Mouse (Mus musculus): ENCODE measurements around the gene Acss3. TPM values are rescaled to one million over a fixed set of nuclear protein-coding genes. Genes with fewer than 3 reads are reported as not detected.

Acss3 gene
- polyA plus RNA-seq, 1 experiment from 2014 or later: 0.24 TPM

GRCm38 (mm10) chr10:107115121-107115520 lies 8.3 kb downstream of the Acss3 start:
- Histone ChIP-seq H3K36me3 (ENCODE audit: control insufficient read depth, insufficient read depth, low read length) (no peaks in the 10 kb centered on the region), H3K27me3 (ENCODE audit: control insufficient read depth, insufficient read depth, low read length) (no peaks in the 10 kb centered on the region), H3K27ac (replicated peaks) (no peak overlapping the region), H3K4me3 (ENCODE audit: low read depth, low read length) (no peak overlapping the region), H3K9ac (ENCODE audit: low read length) (no peak overlapping the region), H3K9me3 (ENCODE audit: control insufficient read depth, low read length) (no peaks in the 10 kb centered on the region), H3K4me2 (replicated peaks; ENCODE audit: low read depth) (no peak overlapping the region), H3K4me1 (replicated peaks; ENCODE audit: control insufficient read depth, insufficient read depth) (no peaks in the 10 kb centered on the region)
- DNase-seq (ENCODE audit: low spot score) (no peak), ATAC-seq (ENCODE audit: low FRiP score, low TSS enrichment) (no peak)
- TF ChIP-seq EP300 (optimal IDR thresholded peaks at IDR 0.05): no peak
- TF ChIP-seq CTCF (IDR thresholded peaks at IDR 0.05; ENCODE audit: low read depth): no peak
- 44% methylated on average over 1 of the region's 1 CpGs for WGBS

- no peak for ATAC-seq (ENCODE audit: low FRiP score, low TSS enrichment)
- WGBS: 62% methylated on average over 3 of the region's 3 CpGs
- Histone ChIP-seq H3K4me1 (replicated peaks; ENCODE audit: control insufficient read depth, insufficient read depth) (no peaks in the 10 kb centered on the region), H3K9ac (ENCODE audit: low read length) (no peak overlapping the region), H3K27ac (replicated peaks) (no peak overlapping the region), H3K4me2 (replicated peaks; ENCODE audit: low read depth) (no peak overlapping the region), H3K36me3 (ENCODE audit: control insufficient read depth, insufficient read depth, low read length) (no peaks in the 10 kb centered on the region), H3K27me3 (ENCODE audit: control insufficient read depth, insufficient read depth, low read length) (no peaks in the 10 kb centered on the region), H3K4me3 (ENCODE audit: low read depth, low read length) (no peak overlapping the region), H3K9me3 (ENCODE audit: control insufficient read depth, low read length) (no peaks in the 10 kb centered on the region)
- TF ChIP-seq CTCF (IDR thresholded peaks at IDR 0.05; ENCODE audit: low read depth) (no peak), EP300 (optimal IDR thresholded peaks at IDR 0.05) (no peak)
- no peak for DNase-seq (ENCODE audit: low spot score)
Measured at GRCm38 (mm10) chr10:107094452-107094851, 29.0 kb downstream of the Acss3 start.

GRCm38 (mm10) chr10:107053846-107054624 lies 69.4 kb downstream of the Acss3 start:
- Histone ChIP-seq H3K9ac (ENCODE audit: low read length) (no peak overlapping the region), H3K27me3 (ENCODE audit: control insufficient read depth, insufficient read depth, low read length) (no peaks in the 10 kb centered on the region), H3K4me3 (ENCODE audit: low read depth, low read length) (no peak overlapping the region), H3K27ac (replicated peaks) (no peak overlapping the region), H3K4me2 (replicated peaks; ENCODE audit: low read depth) (no peak overlapping the region), H3K36me3 (ENCODE audit: control insufficient read depth, insufficient read depth, low read length) (no peaks in the 10 kb centered on the region), H3K4me1 (replicated peaks; ENCODE audit: control insufficient read depth, insufficient read depth) (no peaks in the 10 kb centered on the region), H3K9me3 (ENCODE audit: control insufficient read depth, low read length) (no peaks in the 10 kb centered on the region)
- DNase-seq (ENCODE audit: low spot score) (no peak), ATAC-seq (ENCODE audit: low FRiP score, low TSS enrichment) (no peak)
- TF ChIP-seq EP300 (optimal IDR thresholded peaks at IDR 0.05) (no peak), CTCF (IDR thresholded peaks at IDR 0.05; ENCODE audit: low read depth) (no peak)
- 56% methylated on average over 4 of the region's 4 CpGs for WGBS

GRCm38 (mm10) chr10:107050489-107050888 lies 73.0 kb downstream of the Acss3 start:
- no peaks in the 10 kb centered on the region for H3K9me3 ChIP-seq (ENCODE audit: control insufficient read depth, low read length)
- 58% methylated on average over 2 of the region's 2 CpGs for WGBS
- H3K27me3 ChIP-seq (ENCODE audit: control insufficient read depth, insufficient read depth, low read length): no peaks in the 10 kb centered on the region
- H3K4me2 ChIP-seq (replicated peaks; ENCODE audit: low read depth): no peak overlapping the region
- no peak overlapping the region for H3K4me3 ChIP-seq (ENCODE audit: low read depth, low read length)
- no peak for ATAC-seq (ENCODE audit: low FRiP score, low TSS enrichment)
- no peak overlapping the region for H3K27ac ChIP-seq (replicated peaks)
- TF ChIP-seq EP300 (optimal IDR thresholded peaks at IDR 0.05): no peak
- no peak for TF ChIP-seq CTCF (IDR thresholded peaks at IDR 0.05; ENCODE audit: low read depth)
- no peak for DNase-seq (ENCODE audit: low spot score)
- no peak overlapping the region for H3K9ac ChIP-seq (ENCODE audit: low read length)
- H3K36me3 ChIP-seq (ENCODE audit: control insufficient read depth, insufficient read depth, low read length): no peaks in the 10 kb centered on the region
- no peaks in the 10 kb centered on the region for H3K4me1 ChIP-seq (replicated peaks; ENCODE audit: control insufficient read depth, insufficient read depth)

GRCm38 (mm10) chr10:107042656-107043055 lies 80.8 kb downstream of the Acss3 start:
- Histone ChIP-seq H3K4me1 (replicated peaks; ENCODE audit: control insufficient read depth, insufficient read depth) (no peaks in the 10 kb centered on the region), H3K27ac (replicated peaks) (no peak overlapping the region), H3K36me3 (ENCODE audit: control insufficient read depth, insufficient read depth, low read length) (no peaks in the 10 kb centered on the region), H3K4me3 (ENCODE audit: low read depth, low read length) (no peak overlapping the region), H3K4me2 (replicated peaks; ENCODE audit: low read depth) (no peak overlapping the region), H3K27me3 (ENCODE audit: control insufficient read depth, insufficient read depth, low read length) (no peaks in the 10 kb centered on the region), H3K9me3 (ENCODE audit: control insufficient read depth, low read length) (no peaks in the 10 kb centered on the region), H3K9ac (ENCODE audit: low read length) (no peak overlapping the region)
- TF ChIP-seq EP300 (optimal IDR thresholded peaks at IDR 0.05) (no peak), CTCF (IDR thresholded peaks at IDR 0.05; ENCODE audit: low read depth) (no peak)
- DNase-seq (ENCODE audit: low spot score) (no peak), ATAC-seq (ENCODE audit: low FRiP score, low TSS enrichment) (no peak)
- WGBS: 88% methylated on average over 1 of the region's 1 CpGs

GRCm38 (mm10) chr10:107040837-107041236 lies 82.6 kb downstream of the Acss3 start:
- WGBS: 66% methylated on average over 2 of the region's 2 CpGs
- no peaks in the 10 kb centered on the region for H3K4me1 ChIP-seq (replicated peaks; ENCODE audit: control insufficient read depth, insufficient read depth)
- TF ChIP-seq CTCF (IDR thresholded peaks at IDR 0.05; ENCODE audit: low read depth) (no peak), EP300 (optimal IDR thresholded peaks at IDR 0.05) (no peak)
- H3K9me3 ChIP-seq (ENCODE audit: control insufficient read depth, low read length): no peaks in the 10 kb centered on the region
- H3K9ac ChIP-seq (ENCODE audit: low read length): no peak overlapping the region
- H3K27me3 ChIP-seq (ENCODE audit: control insufficient read depth, insufficient read depth, low read length): no peaks in the 10 kb centered on the region
- no peak overlapping the region for H3K4me3 ChIP-seq (ENCODE audit: low read depth, low read length)
- ATAC-seq (ENCODE audit: low FRiP score, low TSS enrichment) (no peak), DNase-seq (ENCODE audit: low spot score) (no peak)
- no peaks in the 10 kb centered on the region for H3K36me3 ChIP-seq (ENCODE audit: control insufficient read depth, insufficient read depth, low read length)
- H3K4me2 ChIP-seq (replicated peaks; ENCODE audit: low read depth): no peak overlapping the region
- no peak overlapping the region for H3K27ac ChIP-seq (replicated peaks)
